Mouse (Mus musculus): Measurements from ENCODE around the gene Ankfy1. TPM values are rescaled to one million over a fixed set of nuclear protein-coding genes. Genes with fewer than 3 reads are reported as not detected.

Gene Ankfy1
- total RNA-seq, 2 experiments from 2014 or later, result 33.5 to 40.1 TPM

DNA sequence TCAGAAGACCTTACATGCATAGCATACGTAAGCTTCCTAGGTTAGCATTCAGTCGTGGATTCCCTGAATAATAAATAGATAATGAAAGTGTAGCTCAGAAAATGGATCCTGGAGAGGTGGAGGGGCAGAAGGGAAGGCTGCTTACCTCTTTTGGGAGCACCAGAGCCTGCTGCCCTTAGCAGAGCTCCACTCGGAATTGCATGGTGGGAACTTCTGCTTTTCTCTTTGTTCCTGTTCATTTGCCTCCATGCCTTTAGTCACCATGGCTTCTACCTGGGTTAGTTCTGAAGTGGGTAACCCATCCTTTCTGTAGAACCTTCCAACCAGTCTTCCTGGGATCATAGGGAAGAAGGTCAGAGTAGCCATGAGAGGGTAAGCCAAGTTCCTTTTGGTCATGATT is 92.7 kb downstream of the Ankfy1 start:
- DNase-seq (ENCODE audit: low spot score in 2 of 2), result no peak

DNA sequence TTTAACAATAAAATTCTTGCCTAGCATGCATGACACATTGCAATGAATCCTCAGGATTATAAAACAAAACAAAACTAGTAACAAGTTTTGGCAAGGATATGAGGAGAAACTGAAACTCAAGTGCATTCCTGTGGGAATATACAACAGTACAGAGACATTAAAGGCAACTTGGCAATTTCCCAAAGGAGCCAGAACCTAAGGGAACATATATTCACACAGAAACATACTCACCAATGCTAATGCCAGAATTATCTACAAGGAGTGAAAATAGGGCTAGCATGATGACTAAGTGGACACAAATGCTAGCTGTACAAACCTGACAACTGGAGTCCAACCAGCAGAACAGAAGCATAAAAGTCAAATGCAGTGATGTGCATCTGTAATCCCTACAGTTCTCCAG is 102.2 kb downstream of the Ankfy1 start:
- DNase-seq (ENCODE audit: low spot score in 2 of 2), result no peak

DNA sequence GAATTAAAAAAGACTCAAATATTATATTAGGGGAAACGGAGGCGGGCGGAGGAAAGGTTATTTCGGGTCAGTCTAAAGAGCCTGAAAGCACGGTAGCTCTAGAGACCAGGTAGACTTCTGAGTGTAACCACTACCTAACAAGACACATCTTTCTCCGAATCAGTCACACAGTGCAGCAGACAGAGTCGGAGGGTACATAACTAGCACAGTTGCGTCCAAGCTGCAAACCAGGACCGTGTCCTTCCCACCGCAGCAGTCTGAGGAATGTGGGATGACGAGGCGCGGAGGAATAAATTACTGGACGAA is 105.3 kb downstream of the Ankfy1 start:
- no peak for DNase-seq (ENCODE audit: low spot score in 2 of 2)

DNA sequence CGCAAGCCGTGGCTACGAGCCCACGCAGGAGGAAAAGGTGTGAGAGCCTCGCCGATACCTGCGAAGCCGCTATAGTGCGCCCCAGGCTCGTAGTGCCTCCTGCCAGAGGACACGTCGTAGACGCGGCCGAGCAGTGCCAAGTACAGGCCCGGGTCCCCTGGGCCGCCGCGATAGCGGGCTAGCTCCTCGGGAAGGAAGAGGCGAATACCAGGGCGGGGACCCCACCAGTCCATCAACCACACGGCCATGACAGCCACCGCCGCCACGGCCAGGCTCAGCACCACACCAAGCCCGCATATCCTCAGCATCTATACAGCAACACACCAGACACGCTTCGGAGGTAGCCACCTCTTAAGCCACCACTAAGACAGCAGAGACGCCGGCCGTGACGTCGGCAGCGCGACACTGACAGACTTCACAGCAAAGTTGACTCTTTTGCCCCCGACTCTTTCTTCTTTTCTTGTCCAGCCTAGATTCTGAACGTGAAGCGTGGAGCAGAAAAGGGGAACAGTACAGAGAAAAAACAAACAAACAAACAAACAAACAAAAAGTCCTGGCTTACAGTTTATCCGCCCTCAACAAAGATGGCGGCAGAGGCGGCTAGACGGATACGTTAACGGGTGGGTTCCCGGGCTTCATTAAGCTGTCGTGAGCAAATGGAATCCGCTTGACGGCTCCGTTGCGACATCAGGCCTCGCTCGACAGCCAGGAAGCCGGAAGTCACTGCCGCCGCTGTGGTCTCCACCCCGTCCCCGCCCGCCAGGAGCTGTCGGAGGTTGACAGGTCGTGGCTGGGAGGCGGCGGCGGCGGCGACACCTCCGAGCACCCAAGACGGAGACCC is 105.9 kb downstream of the Ankfy1 start, which contains the start of the genes Cyb5d2 and Zzef1:
Gene Cyb5d2, minus strand, starts transcription at position 688 of the 841 bp plus-strand sequence.
Gene Zzef1, plus strand, starts transcription at position 772 of the 841 bp plus-strand sequence.
- peak; percentile 86 to 88 for DNase-seq (ENCODE audit: low spot score in 2 of 2)

DNA sequence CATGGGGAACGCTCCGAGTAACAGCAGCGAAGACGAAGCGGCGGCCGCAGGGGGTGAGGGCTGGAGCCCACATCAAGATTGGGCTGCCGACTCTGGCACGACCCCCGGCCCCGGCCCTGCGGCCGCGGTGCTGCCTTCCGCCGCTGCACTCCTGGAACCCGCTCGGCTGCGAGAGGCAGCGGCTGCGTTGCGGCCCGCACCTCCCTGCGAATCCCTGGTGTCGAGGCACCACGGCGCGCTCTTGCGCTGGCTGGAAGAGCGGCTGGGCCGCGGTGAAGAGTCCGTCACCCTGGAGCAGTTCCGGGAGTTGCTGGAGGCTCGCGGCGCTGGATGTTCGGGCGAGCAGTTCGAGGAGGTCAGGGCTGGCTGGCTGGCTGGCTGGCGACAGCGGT is 106.5 kb downstream of the Ankfy1 start:
- DNase-seq (ENCODE audit: low spot score in 2 of 2), result no peak

DNA sequence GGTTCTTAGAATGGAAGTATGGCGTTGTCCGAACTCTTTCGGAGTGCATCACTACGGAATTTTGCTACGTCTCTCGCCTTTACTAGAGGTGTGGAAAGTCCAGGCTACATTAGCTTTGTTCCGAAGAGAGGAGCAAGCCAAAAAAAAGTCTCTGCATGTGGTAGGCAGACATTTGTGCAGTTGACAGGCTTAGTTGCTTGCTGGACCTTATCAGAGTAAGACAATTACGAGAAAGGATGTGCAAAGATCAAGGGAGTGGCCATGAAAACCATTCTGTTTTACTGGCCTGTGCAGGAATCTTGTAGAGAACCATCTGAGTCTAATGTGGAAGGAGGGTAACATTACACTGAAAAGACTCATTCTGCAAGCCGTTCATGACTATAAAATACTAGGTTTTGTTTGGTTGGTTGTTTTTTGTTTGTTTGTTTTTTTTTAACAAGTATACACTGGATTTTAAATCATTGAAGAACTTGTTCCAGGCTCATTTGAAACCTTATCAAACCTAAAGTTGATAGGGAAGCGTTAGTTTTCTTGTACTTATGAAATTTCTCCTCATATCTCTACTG is 107.0 kb downstream of the Ankfy1 start:
- no peak for DNase-seq (ENCODE audit: low spot score in 2 of 2)

DNA sequence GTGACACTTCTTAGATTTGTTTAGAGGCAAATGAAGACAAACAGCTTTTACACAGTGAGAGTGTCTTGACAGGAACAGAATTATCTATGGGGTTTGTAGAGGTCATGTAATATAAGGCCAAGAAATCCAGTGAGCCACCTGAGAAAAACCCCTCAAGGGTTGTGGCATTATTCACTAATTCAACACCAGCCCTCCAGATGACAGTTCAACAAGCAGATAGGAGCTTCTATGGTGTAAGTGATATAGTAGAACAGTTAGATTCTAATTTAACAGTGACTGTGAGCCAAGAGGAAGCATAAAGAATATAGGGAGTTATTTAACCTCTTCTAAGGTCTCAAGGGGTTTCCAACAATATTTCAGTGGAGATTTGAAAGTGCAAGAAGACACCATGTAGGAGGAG is 108.3 kb downstream of the Ankfy1 start:
- no peak for DNase-seq (ENCODE audit: low spot score in 2 of 2)

DNA sequence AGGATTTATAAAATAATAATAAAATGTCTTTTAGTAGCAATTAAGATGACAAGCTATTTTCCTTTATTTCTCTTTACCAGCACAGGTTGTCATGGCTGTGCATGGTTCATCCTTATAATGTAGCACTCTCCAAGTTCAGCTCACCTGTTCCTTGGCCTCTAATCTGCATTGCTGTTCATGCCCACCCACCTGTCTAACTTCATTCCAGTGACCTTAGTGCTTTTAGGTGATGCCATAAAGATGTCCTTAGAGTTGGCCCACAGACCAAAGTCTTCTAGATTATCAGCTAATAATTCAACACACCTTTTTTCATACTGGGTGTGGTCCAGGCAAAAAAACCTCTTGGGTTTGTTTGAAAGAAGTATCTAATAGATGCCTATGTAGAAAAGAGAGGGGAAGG is 111.4 kb downstream of the Ankfy1 start:
- no peak for DNase-seq (ENCODE audit: low spot score in 2 of 2)

DNA sequence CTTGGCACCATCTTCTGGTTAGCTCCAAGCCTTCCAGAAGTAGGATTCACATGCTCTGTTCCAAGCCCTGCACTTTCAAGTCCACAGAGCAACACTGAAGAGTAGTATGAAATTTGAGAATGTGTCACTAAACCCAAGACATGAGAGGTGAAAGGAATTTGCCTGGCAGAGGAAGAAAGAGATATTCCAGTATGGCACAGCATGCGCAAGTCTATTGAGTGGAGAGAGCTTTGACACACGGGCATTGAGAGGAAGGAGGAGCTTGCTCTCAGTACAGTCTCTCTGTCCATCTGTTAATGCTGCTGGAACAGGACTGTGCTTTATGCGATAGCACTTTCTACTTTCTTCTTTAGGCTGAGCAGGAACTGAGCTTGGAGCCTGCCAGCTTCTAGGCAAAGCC is 113.2 kb downstream of the Ankfy1 start:
- DNase-seq (ENCODE audit: low spot score in 2 of 2), result no peak

DNA sequence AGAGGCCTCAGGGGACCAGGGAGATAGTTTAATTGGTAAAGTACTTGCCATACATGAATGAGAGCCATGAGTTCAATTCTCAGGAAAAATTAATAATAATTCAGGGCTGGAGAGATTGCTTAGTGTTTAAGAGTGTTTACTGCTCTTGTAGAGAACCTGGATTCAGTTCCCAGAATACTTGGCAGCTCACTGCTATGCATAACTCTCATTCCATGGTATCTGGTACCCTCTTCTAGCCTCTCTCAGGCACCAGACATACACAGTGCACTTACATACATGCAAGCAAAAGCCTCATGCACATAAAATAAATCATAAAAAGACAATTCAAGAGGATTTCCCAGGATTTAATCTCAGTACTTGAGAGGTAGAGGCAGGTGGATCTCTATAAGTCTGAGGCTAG is 114.8 kb downstream of the Ankfy1 start:
- DNase-seq (ENCODE audit: low spot score in 2 of 2), result no peak

DNA sequence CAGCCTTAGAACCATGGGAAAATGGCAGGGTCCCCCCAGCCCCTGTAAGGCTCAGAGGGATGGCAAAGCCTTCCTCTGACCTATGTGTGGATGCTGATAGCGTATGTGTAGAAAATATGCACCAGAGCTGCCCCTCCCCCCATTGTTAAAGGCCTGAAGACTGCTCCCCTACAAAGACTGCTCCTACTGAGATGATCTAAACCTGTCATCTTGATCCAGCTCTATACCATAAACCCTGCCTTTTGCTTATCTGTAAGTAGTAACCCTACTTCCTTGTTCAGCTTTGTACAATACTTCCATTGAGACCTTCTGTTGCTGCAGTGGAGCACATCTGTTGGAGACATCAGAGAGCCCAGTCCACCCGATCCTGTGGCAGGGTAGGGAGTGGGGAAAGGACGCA is 115.4 kb downstream of the Ankfy1 start:
- no peak for DNase-seq (ENCODE audit: low spot score in 2 of 2)

DNA sequence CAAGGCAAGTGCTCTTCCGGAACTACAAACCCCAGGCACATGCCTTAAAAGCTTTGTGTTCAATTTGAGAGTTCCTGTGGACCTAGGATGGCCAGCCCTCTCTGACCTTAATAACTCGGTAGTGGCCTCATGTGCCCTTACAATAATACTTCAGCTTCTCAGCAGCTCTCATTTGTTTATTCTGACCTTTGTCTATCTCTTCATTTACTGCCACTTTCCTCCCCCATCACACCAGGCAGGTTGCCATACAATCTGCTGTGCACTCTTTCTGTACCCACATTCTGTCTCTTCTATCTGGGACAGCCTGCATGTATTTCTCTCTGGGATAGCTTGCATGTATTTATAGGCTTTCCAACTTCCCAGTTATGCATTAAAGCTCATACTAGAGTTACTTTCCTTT is 116.8 kb downstream of the Ankfy1 start:
- DNase-seq (ENCODE audit: low spot score in 2 of 2), result no peak

DNA sequence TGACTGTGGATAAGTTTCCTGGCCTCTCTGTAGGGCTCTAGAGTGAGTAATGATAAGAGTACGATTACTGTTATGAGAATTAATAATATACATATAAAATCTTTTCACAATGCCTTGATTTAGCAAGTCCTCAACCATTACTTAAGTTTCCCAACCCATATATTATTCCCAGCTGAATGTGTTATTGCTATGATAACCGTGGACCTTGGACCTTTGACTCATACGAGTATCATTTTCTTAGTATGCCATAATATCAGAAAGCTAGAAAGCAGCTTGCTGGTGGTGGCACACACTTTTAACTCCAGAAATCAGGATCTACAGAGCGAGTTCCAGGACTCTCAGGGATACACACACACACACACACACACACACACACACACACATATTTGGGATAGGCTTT is 118.2 kb downstream of the Ankfy1 start:
- DNase-seq (ENCODE audit: low spot score in 2 of 2), result no peak

DNA sequence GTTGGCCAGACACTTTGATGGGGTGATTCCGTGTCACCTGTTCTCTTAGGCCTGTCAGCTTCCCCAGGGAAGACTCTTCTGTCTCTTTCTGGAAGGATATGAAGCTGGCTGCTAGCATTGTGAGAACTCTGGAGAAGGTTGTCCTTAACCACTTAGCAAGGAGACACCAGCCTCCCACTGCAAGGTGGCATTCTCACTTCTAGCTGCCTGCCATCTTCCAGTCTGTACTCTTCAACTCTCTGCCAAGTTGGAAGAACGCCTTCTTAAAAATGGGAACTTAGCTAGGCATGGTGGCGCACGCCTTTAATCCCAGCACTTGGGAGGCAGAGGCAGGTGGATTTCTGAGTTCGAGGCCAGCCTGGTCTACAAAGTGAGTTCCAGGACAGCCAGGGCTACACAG is 123.9 kb downstream of the Ankfy1 start:
- no peak for DNase-seq (ENCODE audit: low spot score in 2 of 2)

DNA sequence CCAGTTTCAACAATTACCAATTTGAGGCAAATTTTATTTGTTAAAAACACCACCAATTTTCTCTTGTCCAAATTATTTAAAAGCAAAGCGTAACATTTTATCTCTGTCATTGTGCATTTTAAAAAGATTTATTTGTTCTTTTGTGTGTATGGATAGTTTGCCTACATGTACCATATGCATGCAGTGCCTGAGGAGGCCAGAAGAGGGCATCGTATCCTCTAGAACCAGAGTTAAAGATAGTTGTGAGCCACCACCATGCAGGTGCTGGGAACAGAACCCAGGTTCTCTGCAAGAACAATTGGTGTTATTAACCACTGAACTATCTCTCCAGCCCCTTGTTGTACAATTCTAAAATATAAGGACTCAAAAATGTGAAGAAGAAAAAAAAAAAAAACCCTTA is 124.4 kb downstream of the Ankfy1 start:
- DNase-seq (ENCODE audit: low spot score in 2 of 2), result no peak

DNA sequence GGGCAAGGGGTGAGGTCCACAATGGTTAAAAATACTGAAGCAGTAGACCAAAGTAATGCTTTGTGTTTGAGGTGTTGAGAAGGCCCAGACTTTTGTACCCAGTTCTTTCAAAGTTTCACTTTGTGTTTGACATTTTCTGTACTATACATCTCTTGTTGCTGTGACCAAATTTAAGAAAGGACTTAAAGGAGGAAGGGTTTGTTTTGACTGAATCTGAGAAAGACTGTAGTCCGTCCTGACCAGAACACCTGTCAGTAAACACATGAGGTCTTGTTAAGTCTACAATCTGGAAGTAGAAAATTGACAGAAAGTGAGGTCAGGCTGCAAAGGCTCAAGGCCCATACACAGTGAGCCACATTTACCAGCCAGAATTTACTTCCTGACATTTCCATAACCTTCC is 127.1 kb downstream of the Ankfy1 start:
- DNase-seq (ENCODE audit: low spot score in 2 of 2), result no peak

DNA sequence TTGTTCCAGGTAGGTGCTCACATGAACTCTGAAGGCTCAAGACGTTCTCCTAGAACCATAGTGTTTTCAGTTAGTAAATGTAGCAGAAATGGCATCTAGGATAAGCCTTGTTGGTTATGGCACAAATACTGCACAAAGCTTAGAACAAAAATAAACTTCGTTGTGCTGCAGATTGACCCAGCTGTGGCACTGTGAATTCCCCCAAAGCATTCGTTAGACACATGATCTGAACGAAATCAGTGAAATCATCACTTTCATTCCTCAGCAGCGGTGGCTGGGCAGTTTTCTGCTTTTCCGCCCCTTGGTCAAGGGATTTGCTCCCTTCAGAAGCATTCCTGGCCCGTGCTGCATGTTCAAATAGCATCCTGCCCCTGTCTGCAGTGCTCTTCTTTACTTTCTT is 128.3 kb downstream of the Ankfy1 start:
- no peak for DNase-seq (ENCODE audit: low spot score in 2 of 2)

DNA sequence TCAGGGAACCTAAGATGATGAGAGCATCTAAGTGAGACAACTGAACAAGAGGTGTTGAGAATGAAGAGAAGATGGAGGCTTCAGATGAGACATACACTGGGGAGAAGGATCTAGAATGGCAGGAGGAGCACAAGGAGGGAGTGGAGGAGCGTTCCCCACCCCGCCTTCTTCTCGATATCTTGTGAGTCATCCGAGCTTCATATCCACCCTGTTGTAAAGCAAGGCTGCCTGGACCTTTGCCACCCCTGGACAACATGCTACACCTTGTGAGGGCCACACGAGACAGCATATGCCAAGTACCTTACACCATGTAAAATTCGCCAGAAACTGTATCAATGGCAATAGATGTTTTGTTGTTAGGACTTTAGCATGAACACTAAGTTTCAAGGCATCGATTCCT is 131.2 kb downstream of the Ankfy1 start:
- no peak for DNase-seq (ENCODE audit: low spot score in 2 of 2)

Small RNAs within 50 kb of the gene (microRNA-seq; reads per million reads assigned to microRNA genes)
- gene Gm25678 (ENCODE audit: borderline number of aligned reads in 2 of 2), result 0 reads per million in 2 experiments

Other genes with a start within 250 kb of the Ankfy1 start
- 10 to 100 TPM; 75.1 to 86.3 TPM for gene Mybbp1a, start 248.7 kb upstream of the Ankfy1 start, total RNA-seq (2021)
- gene Spns2, start 200.1 kb upstream of the Ankfy1 start, total RNA-seq (2021), result 1 to 10 TPM; 2.7 to 3.7 TPM
- under 1 TPM in 1 of 2 experiments, not detected in 1; 0.22 TPM for gene Spns3, start 139.5 kb upstream of the Ankfy1 start, total RNA-seq (2021)
- 10 to 100 TPM; 33.1 to 43.8 TPM for gene Ube2g1, start 82.7 kb upstream of the Ankfy1 start, total RNA-seq (2021)
- gene Cyb5d2, start 106.1 kb downstream of the Ankfy1 start, total RNA-seq (2021), result 10 to 100 TPM; 21.1 to 25.7 TPM
- 10 to 100 TPM; 30.7 to 36.1 TPM for gene Zzef1, start 106.2 kb downstream of the Ankfy1 start, total RNA-seq (2021)